Mouse (Mus musculus): ENCODE results near the gene Mat2a. TPM values are rescaled to one million over a fixed set of nuclear protein-coding genes. Genes with fewer than 3 reads are reported as not detected.

The Mat2a gene
- total and polyA plus RNA-seq, 3 experiments = 166 to 456 (median 218) TPM

DNA sequence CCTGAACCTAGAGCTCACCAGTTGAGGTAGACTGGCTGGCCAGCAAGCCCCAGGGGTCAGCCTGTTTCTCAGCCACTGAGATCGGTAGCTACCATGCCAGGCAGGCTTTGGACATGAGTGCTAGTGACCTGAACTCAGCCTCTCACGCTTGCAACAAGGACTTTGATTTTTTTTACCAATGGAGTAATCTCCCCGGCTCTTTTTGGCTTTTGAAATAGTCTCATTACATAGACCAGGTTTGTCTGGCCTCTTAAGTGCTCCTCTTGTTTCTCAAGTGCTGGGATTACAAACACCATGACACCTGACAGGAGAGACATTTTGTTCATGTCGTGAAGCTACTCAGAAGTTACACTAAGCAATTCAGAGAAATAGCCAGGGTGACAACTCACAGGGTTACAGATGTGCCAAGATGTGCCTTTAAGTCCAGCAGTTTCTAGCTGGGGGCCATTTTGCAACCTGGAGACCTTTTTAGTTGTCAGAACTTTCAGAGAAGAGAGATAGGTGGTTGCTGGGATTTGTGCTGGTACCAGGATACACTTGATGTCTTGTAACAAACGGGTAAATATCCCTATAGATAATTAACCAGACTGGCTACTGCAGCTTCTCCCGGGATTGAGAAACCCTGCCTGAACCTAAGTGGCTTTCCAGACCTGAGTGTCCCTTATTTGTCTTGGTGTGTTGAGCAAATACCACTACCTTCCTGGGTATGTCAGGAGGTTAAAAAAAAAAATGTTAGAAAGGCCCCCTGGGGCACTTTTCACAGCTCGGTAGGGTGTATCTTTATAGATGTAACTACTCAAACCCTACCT lies 23.2 kb downstream of the Mat2a start:
- no peak overlapping the region for H3K9ac ChIP-seq (ENCODE audit: insufficient read depth, low read depth)
- peaks cover 0 to 21% of the 10 kb centered on the region in 2 experiments; a peak in 2 of 4 replicates for H3K4me1 ChIP-seq (ENCODE audit: control insufficient read depth in 1 of 2, insufficient read depth in 2 of 2)
- no peak overlapping the region for H3K27ac ChIP-seq (ENCODE audit: insufficient read depth, low read depth)
- no peak for TF ChIP-seq USF2 (conservative IDR thresholded peaks at IDR 0.05; ENCODE audit: low read depth, low read length)
- no peak for TF ChIP-seq MXI1 (IDR thresholded peaks at IDR 0.05; ENCODE audit: low read depth, low read length)
- no peak for TF ChIP-seq POLR2A (IDR thresholded peaks at IDR 0.05; ENCODE audit: low read depth, low read length)
- TF ChIP-seq NELFE (IDR thresholded peaks at IDR 0.05; ENCODE audit: low read depth, low read length) = no peak
- no peak for TF ChIP-seq RCOR1 (conservative IDR thresholded peaks at IDR 0.05; ENCODE audit: low read depth, low read length)
- TF ChIP-seq MEF2A (IDR thresholded peaks at IDR 0.05; ENCODE audit: borderline replicate concordance, low read depth, low read length) = no peak
- no peak for TF ChIP-seq CHD1 (IDR thresholded peaks at IDR 0.05; ENCODE audit: low read depth, low read length)
- TF ChIP-seq USF1 (IDR thresholded peaks at IDR 0.05; ENCODE audit: low read depth, low read length) = no peak
- no peaks in the 10 kb centered on the region for H3K27me3 ChIP-seq (replicated peaks)
- DNase-seq (ENCODE audit: extremely low read depth) = no peak
- H3K79me2 ChIP-seq (replicated peaks; ENCODE audit: control insufficient read depth, extremely low read depth, insufficient read depth, poor library complexity, severe bottlenecking) = no peaks in the 10 kb centered on the region; the same call in 1 of the 2 replicates
- no peak overlapping the region for H3K4me3 ChIP-seq (replicated peaks in 1 of 3; ENCODE audit: low read depth in 2 of 3, low read length in 2 of 3, poor library complexity in 1 of 3)
- in situ Hi-C loops (cut with MboI; ENCODE audit: low pct_ligation_motif_present, low pct_unique_long_range_greater_than_20kb, low sequenced_read_pairs) (loop anchor here (25.0 kb wide), 1 partner anchor 421 kb away; no protein-coding TSS in a partner anchor), dilution Hi-C loops (cut with MboI; ENCODE audit: extremely low pct_ligation_motif_present, extremely low pct_unique_long_range_greater_than_20kb, low sequenced_read_pairs) (no loop called here)
- no peak overlapping the region for H3K4me2 ChIP-seq (ENCODE audit: insufficient read depth, low read depth, poor library complexity, severe bottlenecking)
- peaks cover 12 to 47% of the 10 kb centered on the region in 2 experiments for H3K36me3 ChIP-seq (replicated peaks in 1 of 2; ENCODE audit: control insufficient read depth in 1 of 2, insufficient read depth in 1 of 2, low read length in 1 of 2)
- H3K9me3 ChIP-seq (replicated peaks; ENCODE audit: low read length) = no peaks in the 10 kb centered on the region

DNA sequence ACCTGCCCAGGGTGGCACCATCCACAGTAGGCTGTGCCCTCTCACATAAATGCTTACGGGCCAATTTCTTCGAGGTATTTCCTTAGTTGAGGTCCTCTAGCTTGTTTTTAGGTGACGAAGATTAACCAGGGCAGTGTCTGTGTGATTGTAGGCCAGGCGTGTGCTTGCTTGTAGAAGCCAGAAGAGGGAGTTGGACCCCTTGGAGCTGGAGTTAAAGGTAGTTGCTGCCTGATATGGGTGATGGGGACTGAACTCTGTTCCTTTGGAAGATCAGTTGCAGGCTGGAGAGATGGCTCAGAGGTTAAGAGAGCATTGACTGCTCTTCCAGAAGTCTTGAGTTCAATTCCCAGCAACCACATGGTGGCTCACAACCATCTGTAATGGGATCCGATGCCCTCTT lies 24.2 kb downstream of the Mat2a start:
- Histone ChIP-seq H3K27me3 (replicated peaks) (no peaks in the 10 kb centered on the region), H3K79me2 (replicated peaks; ENCODE audit: control insufficient read depth, extremely low read depth, insufficient read depth, poor library complexity, severe bottlenecking) (no peaks in the 10 kb centered on the region; the same call in 1 of the 2 replicates), H3K4me2 (ENCODE audit: insufficient read depth, low read depth, poor library complexity, severe bottlenecking) (peak overlapping the region; percentile 82), H3K36me3 (replicated peaks in 1 of 2; ENCODE audit: control insufficient read depth in 1 of 2, insufficient read depth in 1 of 2, low read length in 1 of 2) (peaks cover 12 to 38% of the 10 kb centered on the region in 2 experiments), H3K4me1 (ENCODE audit: control insufficient read depth in 1 of 2, insufficient read depth in 2 of 2) (peaks cover 4 to 24% of the 10 kb centered on the region in 2 experiments; a peak in 3 of 4 replicates), H3K4me3 (replicated peaks in 1 of 3; ENCODE audit: low read depth in 2 of 3, low read length in 2 of 3, poor library complexity in 1 of 3) (peak overlapping the region; percentile 13 to 99 (median 88)), H3K27ac (ENCODE audit: insufficient read depth, low read depth) (no peak overlapping the region), H3K9ac (ENCODE audit: insufficient read depth, low read depth) (peak overlapping the region; percentile 74; the same call in 1 of the 2 replicates), H3K9me3 (replicated peaks; ENCODE audit: low read length) (no peaks in the 10 kb centered on the region)
- dilution Hi-C loops (cut with MboI; ENCODE audit: extremely low pct_ligation_motif_present, extremely low pct_unique_long_range_greater_than_20kb, low sequenced_read_pairs) = no loop called here
- in situ Hi-C loops (cut with MboI; ENCODE audit: low pct_ligation_motif_present, low pct_unique_long_range_greater_than_20kb, low sequenced_read_pairs) = loop anchor here (25.0 kb wide), 1 partner anchor 422 kb away; no protein-coding TSS in a partner anchor
- DNase-seq (ENCODE audit: extremely low read depth) = peak; percentile 36
- TF ChIP-seq USF2 (conservative IDR thresholded peaks at IDR 0.05; ENCODE audit: low read depth, low read length) = no peak
- peak in 1 of 2 experiments; percentile 38; a peak in 2 of 4 replicates for TF ChIP-seq CTCF (conservative IDR thresholded peaks at IDR 0.05 in 1 of 2, IDR thresholded peaks at IDR 0.05 in 1 of 2; ENCODE audit: low read depth in 2 of 2, low read length in 2 of 2)

DNA sequence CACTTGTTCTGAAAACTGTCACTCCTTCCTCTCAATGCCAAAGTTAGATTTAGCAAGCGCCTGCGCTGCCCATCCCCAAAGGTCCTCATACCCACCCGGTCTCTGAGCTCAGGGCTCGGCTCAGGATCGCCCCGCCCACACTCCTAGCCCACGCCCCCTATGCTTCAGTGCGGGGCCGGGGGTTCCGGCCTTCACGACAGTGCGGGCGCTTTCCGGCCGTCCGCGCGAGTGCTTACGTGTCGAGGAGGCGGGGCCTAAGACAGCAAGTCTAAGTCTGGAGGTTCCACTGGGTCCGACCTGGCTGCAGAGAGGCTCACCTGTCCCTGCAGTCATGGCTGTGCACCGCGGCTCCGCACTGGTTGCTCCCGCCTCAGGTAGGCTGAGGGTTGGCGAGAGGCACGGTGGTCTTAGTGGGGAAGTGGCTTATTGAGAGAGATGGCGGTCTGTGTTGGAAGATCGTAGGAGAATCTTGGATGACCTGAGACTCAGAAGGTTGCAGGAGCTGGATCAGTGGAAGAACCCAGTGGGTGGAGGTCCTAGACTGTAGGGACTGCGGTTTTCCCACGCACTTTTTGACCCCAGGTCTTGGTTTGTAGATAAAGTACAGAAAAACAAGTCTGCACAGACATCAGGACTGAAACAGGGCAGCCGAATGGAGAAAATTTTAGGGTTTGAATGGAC lies 25.1 kb downstream of the Mat2a start, which contains the start of gene Ggcx:
Gene Ggcx (plus strand): TSS at position 233 of the 681 bp plus-strand sequence.
- H3K9me3 ChIP-seq (replicated peaks; ENCODE audit: low read length) = no peaks in the 10 kb centered on the region
- in situ Hi-C loops (cut with MboI; ENCODE audit: low pct_ligation_motif_present, low pct_unique_long_range_greater_than_20kb, low sequenced_read_pairs) (loop anchor here (25.0 kb wide), 1 partner anchor 423 kb away; no protein-coding TSS in a partner anchor), dilution Hi-C loops (cut with MboI; ENCODE audit: extremely low pct_ligation_motif_present, extremely low pct_unique_long_range_greater_than_20kb, low sequenced_read_pairs) (no loop called here)
- H3K27me3 ChIP-seq (replicated peaks) = no peaks in the 10 kb centered on the region
- DNase-seq (ENCODE audit: extremely low read depth) = peak; percentile 96
- peak within 1 kb of the TSS; percentile 82 for H3K4me2 ChIP-seq (ENCODE audit: insufficient read depth, low read depth, poor library complexity, severe bottlenecking)
- H3K4me3 ChIP-seq (replicated peaks in 1 of 3; ENCODE audit: low read depth in 2 of 3, low read length in 2 of 3, poor library complexity in 1 of 3) = peak within 1 kb of the TSS; percentile 88 to 99 (median 97)
- H3K4me1 ChIP-seq (ENCODE audit: control insufficient read depth in 1 of 2, insufficient read depth in 2 of 2) = peaks cover 4 to 25% of the 10 kb centered on the region in 2 experiments; a peak in 3 of 4 replicates
- no peaks in the 10 kb centered on the region; the same call in 1 of the 2 replicates for H3K79me2 ChIP-seq (replicated peaks; ENCODE audit: control insufficient read depth, extremely low read depth, insufficient read depth, poor library complexity, severe bottlenecking)
- H3K36me3 ChIP-seq (replicated peaks in 1 of 2; ENCODE audit: control insufficient read depth in 1 of 2, insufficient read depth in 1 of 2, low read length in 1 of 2) = peaks cover 10 to 31% of the 10 kb centered on the region in 2 experiments
- no peak within 1 kb of the TSS for H3K27ac ChIP-seq (ENCODE audit: insufficient read depth, low read depth)
- H3K9ac ChIP-seq (ENCODE audit: insufficient read depth, low read depth) = peak within 1 kb of the TSS; percentile 74
- TF ChIP-seq KAT2A (IDR thresholded peaks at IDR 0.05; ENCODE audit: insufficient replicate concordance, low read length) = peak; percentile 54; the same call in 1 of the 2 replicates
- TF ChIP-seq POLR2AphosphoS2 (IDR thresholded peaks at IDR 0.05; ENCODE audit: low read depth, low read length) = peak; percentile 63; the same call in 1 of the 2 replicates
- TF ChIP-seq RAD21 (IDR thresholded peaks at IDR 0.05; ENCODE audit: low read depth, low read length) = no peak
- no peak for TF ChIP-seq ZC3H11A (IDR thresholded peaks at IDR 0.05; ENCODE audit: low read depth, low read length)
- TF ChIP-seq CTCF (conservative IDR thresholded peaks at IDR 0.05 in 1 of 2, IDR thresholded peaks at IDR 0.05 in 1 of 2; ENCODE audit: low read depth in 2 of 2, low read length in 2 of 2) = no peak
- peak; percentile 58; the same call in 1 of the 2 replicates for TF ChIP-seq MAZ (IDR thresholded peaks at IDR 0.05; ENCODE audit: low read depth, low read length)
- no peak for TF ChIP-seq USF1 (IDR thresholded peaks at IDR 0.05; ENCODE audit: low read depth, low read length)
- TF ChIP-seq ZMIZ1 (IDR thresholded peaks at IDR 0.05; ENCODE audit: low read depth, low read length) = peak; percentile 59
- TF ChIP-seq NRF1 (IDR thresholded peaks at IDR 0.05; ENCODE audit: low read depth, low read length) = peak; percentile 71
- TF ChIP-seq IRF4 (IDR thresholded peaks at IDR 0.05; ENCODE audit: low read depth, low read length) = no peak
- no peak for TF ChIP-seq UBTF (IDR thresholded peaks at IDR 0.05; ENCODE audit: low read depth, low read length)
- TF ChIP-seq ELF1 (IDR thresholded peaks at IDR 0.05; ENCODE audit: low read depth, low read length) = peak; percentile 87
- no peak for TF ChIP-seq USF2 (conservative IDR thresholded peaks at IDR 0.05; ENCODE audit: low read depth, low read length)
- no peak for TF ChIP-seq CHD1 (IDR thresholded peaks at IDR 0.05; ENCODE audit: low read depth, low read length)
- no peak for TF ChIP-seq CHD2 (IDR thresholded peaks at IDR 0.05; ENCODE audit: low read length)

Data from CH12.LX (cell line).